Mouse (Mus musculus) liver, adult 2 months (tissue): Measurements from ENCODE around the gene Dnah8.

ENCODE experiments used
- CTCF ChIP-seq: fragments of 200-500 bp; IDR thresholded peaks from 2 replicates; pipeline ENCODE4 v1.5.1; 2011; ENCODE audit warnings: low read depth, low read length, control low read depth
- POLR2A ChIP-seq: fragments of 200-500 bp; IDR thresholded peaks from 2 replicates; pipeline ENCODE4 v1.6.1; 2011; ENCODE audit warnings: low read length, control low read depth; ENCODE audit not compliant: insufficient read depth; ENCODE audit errors: extremely low read depth

DNA sequence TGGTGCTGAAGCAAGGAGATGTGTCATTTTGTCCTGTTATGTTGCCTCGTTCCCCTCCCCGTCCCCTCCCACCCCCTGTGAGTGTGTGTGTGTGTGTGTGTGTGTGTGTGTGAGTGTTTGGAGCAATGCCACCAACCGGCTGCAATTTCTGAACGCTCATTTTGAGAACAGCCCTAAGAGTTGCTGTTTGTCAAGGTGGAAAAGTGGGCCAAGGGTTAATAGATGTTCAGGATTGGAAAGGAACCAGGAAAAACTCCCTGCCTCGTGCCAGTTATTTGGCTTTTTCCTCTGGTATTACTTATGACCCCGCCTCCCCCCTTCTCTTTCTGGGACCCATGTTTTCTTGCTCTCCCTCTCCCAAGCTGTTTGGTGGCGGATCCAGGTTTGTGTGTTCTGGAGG, 236.5 kb downstream of the Dnah8 start:
- TF ChIP-seq CTCF (no peak), POLR2A (no peak)
